Mouse (Mus musculus) thymus, postnatal 4 days (tissue): ENCODE results near the gene Gpr135.
"Not testable (repeated sequence)": the region's sequence is repeated elsewhere in the genome, so short reads cannot be mapped to it uniquely, and the experiment has no call there.

Experiments used
- DNase-seq: peaks from one replicate; pipeline ENCODE4 v3.0.0; 2021

The Gpr135 gene

GRCm38 (mm10) chr12:72050821-72051220 lies 20.1 kb downstream of the Gpr135 start:
- no peak for DNase-seq

DNA sequence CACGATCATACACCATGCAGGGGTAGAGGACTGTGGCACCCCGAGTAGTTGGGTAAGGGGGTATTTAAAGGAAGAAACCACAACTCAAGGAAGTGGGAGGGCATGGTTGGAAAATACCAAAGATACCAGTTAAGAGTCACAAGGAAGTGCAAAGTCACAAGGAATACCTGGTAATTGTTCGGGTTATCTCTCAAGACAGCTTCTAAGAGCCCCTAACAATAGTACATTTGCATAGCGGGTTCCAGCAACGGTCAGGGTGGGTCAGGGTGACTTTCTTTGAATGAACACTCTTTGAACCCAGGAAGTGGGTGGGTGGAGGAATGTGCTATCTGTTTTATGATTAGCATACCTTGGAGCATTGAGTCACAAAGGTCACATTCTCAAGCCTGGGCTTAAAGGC lies 20.8 kb downstream of the Gpr135 start:
- not testable (repeated sequence) for DNase-seq

GRCm38 (mm10) chr12:72047513-72047912 lies 23.4 kb downstream of the Gpr135 start:
- DNase-seq: no peak

DNA sequence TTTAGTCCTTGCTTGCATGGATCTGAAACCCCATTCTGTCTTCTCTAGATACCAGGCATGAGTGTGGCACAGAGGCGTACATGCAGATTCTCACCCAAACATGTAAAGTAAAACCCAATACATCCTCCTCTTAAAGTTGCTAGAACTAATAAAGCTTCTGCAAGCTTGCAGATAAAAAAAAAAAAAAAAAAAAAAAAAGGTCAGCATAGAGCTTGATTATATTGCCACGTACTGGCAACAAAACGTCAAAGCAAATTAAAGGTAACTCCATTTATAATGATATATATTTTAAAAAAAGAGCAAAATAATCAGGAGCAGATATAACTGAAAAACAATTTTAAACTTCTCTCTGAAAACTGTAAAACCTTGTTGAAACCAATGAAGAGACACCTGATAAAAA lies 29.7 kb downstream of the Gpr135 start:
- no peak for DNase-seq

GRCm38 (mm10) chr12:72039501-72039900 lies 31.4 kb downstream of the Gpr135 start:
- DNase-seq: no peak

GRCm38 (mm10) chr12:72038866-72039265 lies 32.1 kb downstream of the Gpr135 start:
- DNase-seq: no peak

DNA sequence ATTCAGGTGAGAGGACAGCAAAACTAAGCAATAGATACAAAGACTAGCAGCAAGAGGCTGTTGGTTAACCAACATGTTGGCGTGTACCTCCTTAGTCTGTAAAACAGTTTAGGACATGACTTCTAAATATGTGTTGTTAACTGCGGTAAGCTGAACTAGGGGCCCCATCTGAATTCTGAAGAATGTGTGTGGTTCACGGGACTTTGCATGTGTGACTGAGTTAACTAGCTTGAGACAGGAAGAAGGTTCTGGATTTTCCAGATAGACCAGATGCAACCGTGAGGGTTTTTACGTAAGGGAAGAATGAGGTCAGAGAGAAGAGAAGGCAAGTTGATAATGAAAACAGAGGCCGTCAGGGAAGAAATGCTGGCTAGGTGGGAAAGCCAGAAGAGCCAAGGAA lies 33.9 kb downstream of the Gpr135 start:
- no peak for DNase-seq

DNA sequence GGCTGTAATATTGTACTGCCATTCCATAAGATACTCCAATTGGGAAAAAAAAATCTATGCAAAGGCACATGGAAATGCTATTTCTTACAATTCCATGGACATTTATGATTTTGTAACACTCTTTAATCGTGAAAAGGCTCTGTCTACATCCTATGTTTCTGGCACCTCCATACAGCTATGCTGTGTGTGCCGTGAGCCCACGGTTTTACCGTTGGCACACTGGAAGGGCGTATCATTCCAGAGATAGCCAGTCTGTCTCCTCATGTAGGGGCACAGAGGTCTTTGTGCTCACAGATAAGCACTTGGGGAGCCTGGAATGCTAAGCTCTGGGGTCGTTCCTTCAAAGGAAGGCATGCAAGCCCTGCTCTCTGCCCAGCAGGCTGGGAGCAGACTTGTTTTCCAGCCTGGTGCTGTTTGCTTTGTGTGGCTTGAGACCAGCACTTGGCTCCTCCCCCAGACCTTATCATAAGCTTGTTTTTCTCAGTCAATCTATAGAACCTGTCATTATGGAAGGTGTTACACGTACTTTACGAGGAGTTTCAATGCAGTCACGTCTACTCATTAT lies 34.7 kb downstream of the Gpr135 start:
- DNase-seq: no peak

GRCm38 (mm10) chr12:72031794-72032193 lies 39.1 kb downstream of the Gpr135 start:
- no peak for DNase-seq

- no peak for DNase-seq
Observed at GRCm38 (mm10) chr12:72031171-72031570, 39.8 kb downstream of the Gpr135 start.

DNA sequence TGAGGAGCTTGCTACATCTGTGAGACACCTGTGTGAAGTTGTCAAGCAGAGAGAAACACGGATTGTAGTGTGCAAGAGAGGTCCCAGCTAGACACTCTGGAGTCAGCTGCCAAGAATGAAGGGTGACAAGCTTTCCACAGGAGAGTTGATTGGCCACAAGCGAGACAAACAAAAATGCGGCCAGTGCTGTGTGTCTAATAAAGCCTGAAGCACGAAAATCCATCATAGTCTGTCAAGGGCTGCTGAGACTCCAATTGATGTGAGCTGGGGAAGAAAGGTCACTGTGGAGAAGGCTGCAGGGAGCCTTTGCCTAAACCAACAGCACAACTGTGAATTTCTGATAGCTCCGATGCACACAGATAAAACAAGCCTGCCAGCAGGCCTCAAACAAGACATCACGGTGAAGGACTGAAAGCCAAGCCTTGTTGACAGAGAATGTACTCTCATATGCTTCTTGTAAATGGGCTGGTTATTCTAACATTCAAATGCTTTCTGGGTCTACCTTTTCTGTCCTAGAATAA lies 45.6 kb downstream of the Gpr135 start:
- no peak for DNase-seq

DNA sequence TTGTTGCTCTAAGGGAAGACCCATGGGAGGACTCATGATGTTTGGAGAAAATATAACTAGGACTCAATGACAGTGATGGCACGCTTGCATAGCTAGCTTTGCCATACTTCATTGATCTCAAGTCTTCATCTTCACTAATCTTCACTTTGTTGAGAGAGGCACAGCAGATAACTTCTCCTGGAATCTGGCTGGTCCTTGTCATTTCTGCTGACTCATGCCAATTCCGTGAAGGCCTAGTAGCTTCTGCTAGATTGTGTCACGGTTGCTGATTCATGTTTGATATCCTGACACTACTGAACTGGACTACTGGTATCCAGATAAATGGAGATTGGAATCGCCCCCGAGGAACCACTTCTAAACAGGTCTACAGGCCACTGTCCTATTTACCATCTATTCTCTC lies 47.4 kb downstream of the Gpr135 start:
- no peak for DNase-seq

DNA sequence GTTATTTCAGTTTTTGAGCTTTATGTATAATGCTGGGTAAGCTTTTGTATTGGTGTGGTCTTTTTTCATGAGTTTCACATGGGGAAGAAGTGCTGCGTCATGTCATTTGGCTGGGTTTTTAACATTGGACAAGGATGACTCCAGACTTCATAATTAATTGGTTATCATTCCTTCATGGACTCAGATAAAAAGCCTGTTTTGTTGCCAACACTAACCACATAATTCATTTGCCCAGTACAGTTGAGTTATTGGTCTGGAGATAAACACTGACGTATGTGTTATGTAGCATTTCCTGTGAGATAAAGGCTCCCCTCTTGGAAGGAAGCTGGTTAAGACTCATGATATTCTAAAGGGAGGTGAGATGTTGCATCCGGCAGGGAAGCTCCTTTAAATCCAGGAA lies 48.1 kb downstream of the Gpr135 start:
- DNase-seq: no peak

- no peak for DNase-seq
Observed at GRCm38 (mm10) chr12:72021543-72021942, 49.4 kb downstream of the Gpr135 start.

DNA sequence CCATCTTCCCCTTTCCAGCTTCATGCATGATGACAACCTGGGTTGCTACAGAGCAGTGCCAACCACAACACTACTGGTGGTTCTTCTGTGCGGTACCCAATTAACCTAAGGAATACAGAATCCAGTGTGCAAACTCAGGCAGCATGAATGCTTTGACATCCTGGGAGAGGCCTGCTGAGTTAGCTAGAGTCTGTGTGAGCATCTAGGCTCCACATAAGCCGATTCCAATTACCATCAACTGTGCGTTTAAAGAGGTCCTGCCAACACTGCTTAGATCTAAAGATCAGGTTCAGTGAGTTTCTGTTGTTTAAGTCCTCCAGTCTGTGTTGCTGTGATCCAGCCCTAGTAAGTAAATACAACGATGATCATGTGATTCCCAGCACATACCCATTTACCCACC lies 50.6 kb downstream of the Gpr135 start:
- DNase-seq: no peak
